Mouse (Mus musculus): ENCODE results near the gene Tufm. TPM values are rescaled to one million over a fixed set of nuclear protein-coding genes. Genes with fewer than 3 reads are reported as not detected.
"Not testable (repeated sequence)": the region's sequence is repeated elsewhere in the genome, so short reads cannot be mapped to it uniquely, and the experiment has no call there.

The Tufm gene
- polyA plus RNA-seq, 1 experiment from 2014 or later = 126 TPM

DNA sequence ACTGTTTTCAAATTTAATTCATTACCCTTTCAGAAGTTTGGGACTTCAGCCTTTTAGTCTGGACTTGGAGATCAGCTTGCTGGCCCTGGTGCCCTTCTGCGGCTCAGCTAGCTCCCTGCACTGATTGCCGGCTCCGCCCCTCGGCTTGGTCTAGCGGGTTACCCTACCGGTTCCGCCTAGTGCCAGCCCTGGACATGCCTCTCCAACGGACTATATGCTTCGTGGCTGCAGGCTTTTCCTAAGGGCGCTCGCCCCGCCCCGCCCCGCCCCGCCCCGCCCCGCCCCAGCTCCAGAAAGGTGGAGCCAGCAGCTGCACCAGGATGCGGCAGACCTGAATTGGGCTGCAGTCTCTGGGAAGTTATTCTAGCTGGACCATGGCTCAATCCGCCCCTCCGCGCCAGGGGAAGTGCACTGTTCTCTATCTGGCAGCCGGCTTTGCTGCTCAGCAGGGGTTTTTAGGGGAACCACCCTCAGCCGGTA is 4.7 kb upstream of the Tufm start:
- under 1% methylated on average over 23 of the region's 23 CpGs for WGBS
- peak overlapping the region; percentile 28 for H3K9ac ChIP-seq
- peak overlapping the region; percentile 36 for H3K4me3 ChIP-seq
- H3K36me3 ChIP-seq = no peaks in the 10 kb centered on the region
- H3K27ac ChIP-seq (replicated peaks) = peak overlapping the region; percentile 58
- peaks cover 8% of the 10 kb centered on the region; the same call in 1 of the 2 replicates for H3K4me1 ChIP-seq (replicated peaks)
- peak overlapping the region; percentile 76 for H3K4me2 ChIP-seq
- H3K27me3 ChIP-seq = no peaks in the 10 kb centered on the region
- no peaks in the 10 kb centered on the region for H3K9me3 ChIP-seq
- ATAC-seq (ENCODE audit: low FRiP score, low read depth) = no peak

DNA sequence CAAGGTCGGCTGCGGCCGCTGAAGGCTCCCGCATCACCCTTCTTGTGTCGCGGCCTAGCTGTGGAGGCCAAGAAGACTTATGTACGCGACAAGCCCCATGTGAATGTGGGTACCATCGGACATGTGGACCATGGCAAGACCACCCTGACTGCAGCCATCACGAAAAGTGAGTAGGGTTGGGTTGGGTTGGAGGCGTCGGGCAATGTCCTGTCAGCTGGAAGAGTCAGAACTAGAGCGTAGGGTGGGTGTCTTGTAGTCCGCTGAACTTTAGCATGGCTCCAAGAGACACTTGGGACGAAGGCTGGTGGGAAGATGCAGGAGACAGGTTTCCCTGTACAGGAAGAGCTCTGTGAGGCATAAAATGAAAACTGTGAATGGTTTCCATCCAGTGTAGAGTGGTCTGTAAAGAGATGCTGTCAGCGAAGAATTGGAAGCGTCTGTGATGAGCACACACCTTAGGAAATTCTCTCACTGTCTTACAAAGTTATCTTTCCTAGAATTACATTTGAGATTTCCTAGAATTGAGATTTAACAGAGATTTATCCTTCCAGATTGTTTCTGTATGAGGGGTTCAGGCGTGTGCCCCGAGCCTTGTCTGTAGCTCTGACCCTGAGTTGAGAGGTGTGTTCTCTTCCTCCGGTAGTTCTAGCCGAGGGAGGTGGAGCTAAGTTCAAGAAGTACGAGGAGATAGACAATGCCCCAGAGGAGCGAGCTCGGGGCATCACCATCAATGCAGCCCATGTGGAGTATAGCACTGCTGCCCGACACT is 640 bp downstream of the Tufm start:
- ATAC-seq (ENCODE audit: low FRiP score, low read depth) = not testable (repeated sequence)
- 21% methylated on average over 22 of the region's 25 CpGs for WGBS

DNA sequence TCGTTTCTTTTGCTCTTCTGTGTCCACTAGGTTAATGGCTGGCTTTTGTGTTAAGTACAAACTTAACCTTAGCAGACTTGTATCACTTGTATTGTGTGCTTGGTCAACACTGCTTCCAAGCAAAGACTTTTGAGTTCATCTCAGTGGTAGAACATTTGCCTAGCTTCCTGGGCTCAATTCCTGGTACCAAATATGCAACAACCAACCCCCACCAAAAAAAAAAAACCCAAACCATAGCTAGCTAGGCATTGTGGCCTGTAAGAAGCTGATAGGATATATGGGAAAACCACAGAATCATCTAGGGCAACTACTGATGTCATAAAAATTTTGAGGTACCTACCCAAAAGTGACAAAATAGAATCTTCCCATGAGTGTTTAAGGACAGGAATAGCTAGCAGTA is 3.8 kb downstream of the Tufm start:
- Histone ChIP-seq H3K27me3 (no peaks in the 10 kb centered on the region), H3K4me1 (replicated peaks) (peaks cover 15% of the 10 kb centered on the region), H3K9ac (no peak overlapping the region), H3K36me3 (peaks cover 57% of the 10 kb centered on the region), H3K4me2 (no peak overlapping the region), H3K9me3 (no peaks in the 10 kb centered on the region), H3K27ac (replicated peaks) (no peak overlapping the region), H3K4me3 (no peak overlapping the region)
- no peak for ATAC-seq (ENCODE audit: low FRiP score, low read depth)
- WGBS = 85% methylated on average over 1 of the region's 1 CpGs

More for the DNA sequence above, 640 bp downstream of the Tufm start:
- H3K9me3 ChIP-seq, H3K27me3 ChIP-seq: not testable (repeated sequence)
- Histone ChIP-seq H3K4me2 (peak overlapping the region; percentile 91), H3K27ac (replicated peaks) (peak overlapping the region; percentile 79), H3K4me3 (peak overlapping the region; percentile 66), H3K4me1 (replicated peaks) (peaks cover 19% of the 10 kb centered on the region), H3K36me3 (peaks cover 25% of the 10 kb centered on the region), H3K9ac (peak overlapping the region; percentile 74)

DNA sequence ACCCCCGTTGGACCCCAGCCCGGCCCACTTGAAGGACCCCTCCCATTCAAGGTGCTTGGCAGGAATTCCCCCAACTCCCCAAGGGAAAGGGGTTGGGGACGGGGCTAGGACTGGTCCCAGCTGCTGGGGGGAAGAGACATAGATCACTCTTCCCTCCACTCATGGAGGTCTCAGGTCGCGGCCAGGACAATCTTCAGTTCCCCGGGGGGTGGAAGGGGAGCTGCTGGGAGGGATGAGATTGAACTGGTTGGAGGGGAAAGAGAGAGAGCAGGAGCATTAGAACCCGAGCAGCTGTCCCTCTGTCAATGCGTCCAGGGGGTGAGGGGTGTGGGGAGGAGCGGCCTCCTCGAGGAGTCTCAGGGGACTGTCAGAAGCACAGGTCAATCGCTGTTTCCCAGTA is 4.8 kb downstream of the Tufm start:
- WGBS = 50% methylated on average over 11 of the region's 11 CpGs
- Histone ChIP-seq H3K27me3 (no peaks in the 10 kb centered on the region), H3K27ac (replicated peaks) (no peak overlapping the region), H3K4me3 (no peak overlapping the region), H3K4me1 (replicated peaks) (peaks cover 11% of the 10 kb centered on the region), H3K9ac (no peak overlapping the region), H3K36me3 (peaks cover 67% of the 10 kb centered on the region), H3K4me2 (no peak overlapping the region), H3K9me3 (no peaks in the 10 kb centered on the region)
- ATAC-seq (ENCODE audit: low FRiP score, low read depth) = no peak

DNA sequence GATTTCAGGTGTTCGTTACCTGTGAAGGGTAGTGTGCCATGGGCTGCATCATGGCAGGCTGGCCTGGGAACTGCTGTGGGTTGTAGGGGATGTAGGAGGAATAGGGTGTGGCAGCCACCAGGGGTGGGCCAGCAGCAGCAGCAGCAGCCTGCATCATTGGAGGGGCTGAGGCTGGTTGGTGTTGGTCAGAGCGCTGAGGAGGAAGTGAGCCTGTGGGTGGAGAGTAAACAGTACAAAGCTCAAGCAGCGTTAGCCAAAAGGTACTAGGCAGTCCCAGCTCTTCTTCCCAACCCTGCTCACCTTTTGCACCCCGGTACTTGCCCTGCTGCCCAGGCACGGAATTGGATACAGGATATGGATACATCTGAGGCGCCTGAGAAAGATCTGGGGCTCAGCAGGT is 7.0 kb downstream of the Tufm start:
- no peak overlapping the region for H3K27ac ChIP-seq (replicated peaks)
- no peak for ATAC-seq (ENCODE audit: low FRiP score, low read depth)
- H3K9me3 ChIP-seq = no peaks in the 10 kb centered on the region
- no peak overlapping the region for H3K4me3 ChIP-seq
- H3K4me1 ChIP-seq (replicated peaks) = no peaks in the 10 kb centered on the region
- WGBS = 93% methylated on average over 6 of the region's 6 CpGs
- H3K36me3 ChIP-seq = peaks cover 89% of the 10 kb centered on the region
- H3K4me2 ChIP-seq = no peak overlapping the region
- H3K9ac ChIP-seq = no peak overlapping the region
- no peaks in the 10 kb centered on the region for H3K27me3 ChIP-seq

DNA sequence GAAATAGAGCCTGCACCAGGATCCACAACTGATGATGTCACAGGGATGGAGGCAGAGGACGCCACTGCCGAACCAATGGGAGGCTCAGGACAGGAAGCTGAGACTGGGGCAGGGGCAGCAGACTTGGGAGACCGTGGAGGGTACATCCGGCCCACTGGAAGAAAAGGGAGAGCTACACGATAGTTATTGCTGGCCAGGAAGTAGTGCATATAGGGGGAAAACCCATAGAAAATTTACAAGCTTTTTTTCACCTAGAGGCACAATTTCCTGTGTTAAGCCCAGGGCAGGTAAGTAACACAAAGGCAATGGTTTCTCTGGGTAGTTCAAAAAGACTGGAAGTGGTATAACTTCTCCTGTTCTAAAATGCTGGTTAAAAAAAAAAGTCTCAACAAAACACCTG is 9.3 kb downstream of the Tufm start:
- Histone ChIP-seq H3K27ac (replicated peaks) (no peak overlapping the region), H3K4me1 (replicated peaks) (peaks cover 11% of the 10 kb centered on the region), H3K9me3 (no peaks in the 10 kb centered on the region), H3K4me2 (no peak overlapping the region), H3K9ac (no peak overlapping the region), H3K27me3 (no peaks in the 10 kb centered on the region), H3K36me3 (peaks cover 94% of the 10 kb centered on the region), H3K4me3 (no peak overlapping the region)
- WGBS = 84% methylated on average over 5 of the region's 5 CpGs
- ATAC-seq (ENCODE audit: low FRiP score, low read depth) = no peak

DNA sequence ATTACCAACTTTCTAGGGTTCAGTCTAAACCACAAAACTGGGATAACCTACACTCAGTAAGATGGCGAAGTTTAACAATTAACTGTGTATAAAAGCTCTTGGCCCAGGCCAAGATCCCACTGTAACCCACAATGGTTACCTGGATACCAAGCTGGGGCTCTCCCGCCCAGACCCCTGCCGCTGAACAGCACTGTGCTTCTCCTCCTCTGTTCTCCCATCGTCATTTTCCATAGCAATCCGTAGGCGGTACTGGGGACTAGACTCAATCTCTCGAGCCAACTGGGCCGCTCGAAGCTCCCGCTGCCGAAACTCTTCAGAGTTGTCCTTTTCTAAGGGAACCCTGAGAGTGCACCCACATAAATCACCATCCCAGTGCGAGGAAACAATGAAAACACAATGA is 10.8 kb downstream of the Tufm start:
- Histone ChIP-seq H3K9ac (no peak overlapping the region), H3K4me3 (no peak overlapping the region)

DNA sequence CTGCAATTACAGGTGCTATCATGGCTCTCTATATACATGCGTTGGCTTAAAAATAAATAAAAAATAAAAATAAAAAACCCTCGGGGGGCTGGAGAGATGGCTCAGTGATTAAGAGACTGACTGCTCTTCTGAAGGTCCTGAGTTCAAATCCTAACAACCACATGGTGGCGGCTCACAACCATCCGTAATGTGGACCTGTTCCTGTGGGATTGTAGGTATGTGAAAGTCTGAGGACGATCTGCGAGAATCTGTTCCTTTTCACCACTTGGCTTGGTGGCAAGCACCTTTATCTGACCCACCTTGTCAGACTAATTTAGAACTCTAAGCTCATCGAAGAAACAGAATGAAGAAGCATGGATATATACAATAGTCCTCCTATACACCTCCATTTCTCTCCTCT is 12.3 kb downstream of the Tufm start:
- Histone ChIP-seq H3K27ac (replicated peaks) (no peak overlapping the region), H3K4me1 (replicated peaks) (peaks cover 18% of the 10 kb centered on the region), H3K36me3 (peaks cover 68% of the 10 kb centered on the region), H3K4me3 (no peak overlapping the region), H3K9ac (no peak overlapping the region), H3K4me2 (no peak overlapping the region), H3K27me3 (no peaks in the 10 kb centered on the region), H3K9me3 (no peaks in the 10 kb centered on the region)
- 98% methylated on average over 7 of the region's 7 CpGs for WGBS
- ATAC-seq (ENCODE audit: low FRiP score, low read depth) = no peak

More for the DNA sequence above, 10.8 kb downstream of the Tufm start:
- no peaks in the 10 kb centered on the region for H3K27me3 ChIP-seq
- ATAC-seq (ENCODE audit: low FRiP score, low read depth) = no peak
- H3K4me2 ChIP-seq = no peak overlapping the region
- WGBS = 88% methylated on average over 12 of the region's 12 CpGs
- H3K36me3 ChIP-seq = peaks cover 82% of the 10 kb centered on the region
- H3K9me3 ChIP-seq = no peaks in the 10 kb centered on the region
- no peak overlapping the region for H3K27ac ChIP-seq (replicated peaks)
- peaks cover 12% of the 10 kb centered on the region for H3K4me1 ChIP-seq (replicated peaks)

- H3K27me3 ChIP-seq = no peaks in the 10 kb centered on the region
- H3K9me3 ChIP-seq = no peaks in the 10 kb centered on the region
- ATAC-seq (ENCODE audit: low FRiP score, low read depth) = no peak
- peak overlapping the region; percentile 100 for H3K4me3 ChIP-seq
- peaks cover 18% of the 10 kb centered on the region for H3K4me1 ChIP-seq (replicated peaks)
- peak overlapping the region; percentile 100 for H3K9ac ChIP-seq
- H3K4me2 ChIP-seq = peak overlapping the region; percentile 64
- peak overlapping the region; percentile 100 for H3K27ac ChIP-seq (replicated peaks)
- H3K36me3 ChIP-seq = peaks cover 45% of the 10 kb centered on the region
- 6% methylated on average over 9 of the region's 9 CpGs for WGBS
Observed at GRCm38 (mm10) chr7:126501684-126502022, 14.5 kb downstream of the Tufm start.

- Histone ChIP-seq H3K9me3 (no peaks in the 10 kb centered on the region), H3K27me3 (no peaks in the 10 kb centered on the region), H3K4me1 (replicated peaks) (peaks cover 18% of the 10 kb centered on the region), H3K36me3 (peaks cover 40% of the 10 kb centered on the region), H3K4me3 (peak overlapping the region; percentile 100), H3K27ac (replicated peaks) (peak overlapping the region; percentile 100), H3K4me2 (peak overlapping the region; percentile 64), H3K9ac (peak overlapping the region; percentile 100)
- under 1% methylated on average over 53 of the region's 57 CpGs for WGBS
- peak; percentile 92 for ATAC-seq (ENCODE audit: low FRiP score, low read depth)
Observed at GRCm38 (mm10) chr7:126502023-126502741, 15.0 kb downstream of the Tufm start.

DNA sequence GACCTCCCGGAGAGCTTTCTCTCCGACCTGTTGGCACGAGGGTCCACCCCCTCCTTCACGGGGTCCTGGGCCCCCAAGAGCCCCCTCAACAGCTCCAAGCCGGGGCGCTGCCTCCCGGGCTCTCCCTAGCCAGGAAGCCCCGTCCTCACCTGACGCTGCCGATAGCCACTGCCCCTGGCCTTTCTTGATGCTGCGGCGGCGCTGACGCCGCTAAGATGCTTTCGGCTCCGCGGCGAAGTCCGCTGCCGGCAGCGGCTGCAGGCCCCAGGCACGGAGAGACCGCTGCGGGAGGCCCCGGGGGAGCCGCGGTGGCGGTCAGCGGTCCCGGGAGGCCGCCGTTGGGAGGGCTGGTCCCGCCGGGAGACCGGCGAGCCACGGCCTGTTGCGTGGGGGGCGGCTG is 15.6 kb downstream of the Tufm start:
- Histone ChIP-seq H3K27ac (replicated peaks) (peak overlapping the region; percentile 100), H3K9ac (peak overlapping the region; percentile 100), H3K9me3 (no peaks in the 10 kb centered on the region), H3K4me2 (peak overlapping the region; percentile 64), H3K4me1 (replicated peaks) (peaks cover 18% of the 10 kb centered on the region), H3K36me3 (peaks cover 34% of the 10 kb centered on the region), H3K27me3 (no peaks in the 10 kb centered on the region), H3K4me3 (peak overlapping the region; percentile 100)
- ATAC-seq (ENCODE audit: low FRiP score, low read depth) = no peak
- WGBS = under 1% methylated on average over 40 of the region's 40 CpGs

- H3K36me3 ChIP-seq = peaks cover 28% of the 10 kb centered on the region
- peak; percentile 90 for ATAC-seq (ENCODE audit: low FRiP score, low read depth)
- H3K4me1 ChIP-seq (replicated peaks) = peaks cover 18% of the 10 kb centered on the region
- H3K27ac ChIP-seq (replicated peaks) = peak within 1 kb of the TSS; percentile 100
- H3K4me2 ChIP-seq = peak within 1 kb of the TSS; percentile 64
- no peaks in the 10 kb centered on the region for H3K27me3 ChIP-seq
- peak within 1 kb of the TSS; percentile 100 for H3K4me3 ChIP-seq
- peak within 1 kb of the TSS; percentile 100 for H3K9ac ChIP-seq
- H3K9me3 ChIP-seq = no peaks in the 10 kb centered on the region
- WGBS = under 1% methylated on average over 69 of the region's 72 CpGs
Observed at GRCm38 (mm10) chr7:126503273-126503878, 16.2 kb downstream of the Tufm start, which contains the start of gene Atxn2l. TSS of gene Atxn2l (minus strand) at chr7:126503437.

Data from hindbrain, embryonic 15.5 days (tissue).